Mouse (Mus musculus) liver, postnatal 0 days (tissue): Measurements from ENCODE around the gene Lrit3. TPM values are rescaled to one million over a fixed set of nuclear protein-coding genes. Genes with fewer than 3 reads are reported as not detected.

Experiments
- ATAC-seq: fragments of 200-750 bp; cut with Nextera tagmentation; 2 replicates; pipeline ENCODE4 v1.8.0; 2017; ENCODE audit warnings: mild to moderate bottlenecking, moderate library complexity
- DNase-seq: peaks from one replicate; pipeline ENCODE4 v3.0.0-alpha.2; 2016
- H3K27ac ChIP-seq: fragments of 300-500 bp; sonication (generic); 2 replicates; pipeline ENCODE4 v1.5.1; 2014; ENCODE audit warnings: antibody characterized with exemption, moderate library complexity, mild to moderate bottlenecking, low read depth
- H3K27me3 ChIP-seq: fragments of 300-500 bp; sonication (generic); 2 replicates; pipeline ENCODE4 v1.6.1; 2014; ENCODE audit warnings: low read length, control low read depth, mixed read lengths; ENCODE audit not compliant: insufficient read depth
- H3K36me3 ChIP-seq: fragments of 300-500 bp; sonication (generic); replicated peaks from 2 replicates; pipeline ENCODE4 v1.6.1; 2014; ENCODE audit warnings: mild to moderate bottlenecking, control low read depth, low read length, moderate library complexity, mixed read lengths; ENCODE audit not compliant: insufficient read depth
- H3K4me1 ChIP-seq: fragments of 300-500 bp; sonication (generic); 2 replicates; pipeline ENCODE4 v1.6.1; 2014; ENCODE audit warnings: antibody characterized with exemption, mild to moderate bottlenecking, control low read depth; ENCODE audit not compliant: insufficient read depth
- H3K4me2 ChIP-seq: fragments of 300-500 bp; sonication (generic); 2 replicates; pipeline ENCODE4 v1.6.1; 2014; ENCODE audit warnings: low read depth, mild to moderate bottlenecking, low read length, moderate library complexity, mixed read lengths
- H3K4me3 ChIP-seq: fragments of 300-500 bp; sonication (generic); 2 replicates; pipeline ENCODE4 v1.5.1; 2014; ENCODE audit warnings: low read depth, low read length
- H3K9ac ChIP-seq: fragments of 300-500 bp; sonication (generic); replicated peaks from 2 replicates; pipeline ENCODE4 v1.6.1; 2014; ENCODE audit warnings: mild to moderate bottlenecking, moderate library complexity
- H3K9me3 ChIP-seq: fragments of 300-500 bp; sonication (generic); 2 replicates; pipeline ENCODE4 v1.6.1; 2016; ENCODE audit warnings: mild to moderate bottlenecking, control low read depth, low read length, mixed read lengths
- CTCF ChIP-seq: sonication (generic); IDR thresholded peaks from 2 replicates; pipeline ENCODE4 v1.5.1; 2016; ENCODE audit warnings: antibody characterized with exemption, low read depth
- EP300 ChIP-seq: IDR thresholded peaks from 2 replicates; pipeline ENCODE4 v1.6.1; 2016; ENCODE audit warnings: antibody characterized with exemption, low read depth, mild to moderate bottlenecking
- WGBS: fragments of 180-500 bp; shearing (Covaris S2); extraction: QIAGEN DNeasy Blood & Tissue Kit; methylation state at CpG from one replicate; pipeline ENCODE4 v1.1.7; 2014; ENCODE audit not compliant: insufficient replicate concordance; 5-methylcytosine and 5-hydroxymethylcytosine counted together
- polyA plus RNA-seq: library from polyadenylated mRNA; unstranded; fragments of >200 nt; fragmentation: Nextera tagmentation; extraction: Ambion mirVana; gene quantifications from 2 replicates; pipeline ENCODE4 v1.2.1, GENCODE M21; 2015

Gene Lrit3
- polyA plus RNA-seq, 1 experiment from 2014 or later, result not detected

DNA sequence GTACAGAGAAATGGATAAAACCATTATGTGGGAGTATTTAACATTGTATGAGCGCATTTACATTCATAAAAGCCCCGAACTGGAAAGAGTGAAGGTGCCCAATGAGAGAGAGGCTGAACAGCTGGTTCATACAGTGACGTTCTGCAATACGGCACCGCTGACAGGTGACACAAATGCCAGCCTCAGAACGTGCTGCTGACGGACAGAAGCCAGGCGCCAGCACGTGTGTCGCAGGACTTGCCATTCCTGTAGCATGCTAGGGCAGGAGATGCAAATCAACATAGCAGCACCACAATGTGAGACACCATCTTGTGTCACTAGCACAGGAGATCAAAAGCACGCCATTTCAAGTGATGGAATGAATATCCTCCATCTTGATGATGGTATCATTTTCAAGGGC, 5.3 kb downstream of the Lrit3 start:
- no peaks in the 10 kb centered on the region for H3K4me1 ChIP-seq
- H3K27ac ChIP-seq, result no peak overlapping the region
- TF ChIP-seq EP300 (no peak), CTCF (no peak)
- no peaks in the 10 kb centered on the region for H3K9me3 ChIP-seq
- DNase-seq, result no peak
- no peak overlapping the region for H3K4me2 ChIP-seq
- WGBS, result 80% methylated on average over 11 of the region's 11 CpGs
- H3K36me3 ChIP-seq, result no peaks in the 10 kb centered on the region
- no peak overlapping the region for H3K4me3 ChIP-seq
- no peak overlapping the region for H3K9ac ChIP-seq
- ATAC-seq, result no peak
- H3K27me3 ChIP-seq, result no peaks in the 10 kb centered on the region

DNA sequence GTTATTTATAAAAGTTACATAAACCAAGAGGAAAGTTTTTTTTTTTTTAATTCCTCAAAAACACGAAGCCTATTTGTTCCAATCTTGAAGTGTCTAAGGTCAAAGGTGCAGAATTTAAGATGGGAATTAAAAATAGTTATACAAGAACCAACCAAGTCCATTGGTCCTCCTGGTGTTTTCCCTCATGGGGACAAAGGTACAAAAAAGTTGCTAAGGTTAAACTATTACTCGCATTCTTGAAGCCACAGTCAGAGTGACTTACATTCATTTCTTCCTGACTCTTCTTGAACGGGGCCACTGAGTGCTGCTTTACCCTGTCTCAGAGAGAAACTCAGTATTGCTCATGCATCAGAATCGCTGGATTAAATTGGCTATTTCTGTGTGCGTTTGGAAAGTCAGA, 6.5 kb downstream of the Lrit3 start:
- no peak for ATAC-seq
- H3K9ac ChIP-seq, result no peak overlapping the region
- 71% methylated on average over 5 of the region's 5 CpGs for WGBS
- no peak overlapping the region for H3K27ac ChIP-seq
- H3K36me3 ChIP-seq, result no peaks in the 10 kb centered on the region
- H3K27me3 ChIP-seq, result no peaks in the 10 kb centered on the region
- no peak for DNase-seq
- TF ChIP-seq CTCF, result no peak
- TF ChIP-seq EP300, result no peak
- H3K4me3 ChIP-seq, result no peak overlapping the region
- no peak overlapping the region for H3K4me2 ChIP-seq
- no peaks in the 10 kb centered on the region for H3K4me1 ChIP-seq
- no peaks in the 10 kb centered on the region for H3K9me3 ChIP-seq

DNA sequence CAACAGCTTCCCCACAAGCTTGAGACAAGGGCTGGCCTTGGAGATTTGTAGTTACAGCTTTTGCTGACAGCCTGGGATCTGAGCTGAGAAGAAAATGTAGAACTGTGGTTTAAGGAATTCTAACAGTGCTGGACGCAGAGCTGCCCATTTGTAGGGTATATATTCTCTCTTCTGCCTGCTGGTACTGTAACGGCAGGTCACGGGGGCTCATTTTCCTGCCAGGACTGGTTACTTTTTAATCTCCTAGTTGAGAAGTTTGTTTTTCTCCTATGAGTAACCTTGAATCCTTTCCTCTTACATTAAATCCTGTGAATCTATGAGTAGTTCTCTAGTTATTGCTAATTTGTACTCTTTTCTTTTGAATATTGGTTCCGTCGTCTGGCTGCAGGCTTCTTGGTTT, 10.0 kb downstream of the Lrit3 start:
- H3K27me3 ChIP-seq, result no peaks in the 10 kb centered on the region
- no peak overlapping the region for H3K4me2 ChIP-seq
- no peak overlapping the region for H3K4me3 ChIP-seq
- DNase-seq (no peak), ATAC-seq (no peak)
- H3K9ac ChIP-seq, result no peak overlapping the region
- H3K4me1 ChIP-seq, result no peaks in the 10 kb centered on the region
- H3K36me3 ChIP-seq, result no peaks in the 10 kb centered on the region
- TF ChIP-seq CTCF (no peak), EP300 (no peak)
- H3K9me3 ChIP-seq, result no peaks in the 10 kb centered on the region
- H3K27ac ChIP-seq, result no peak overlapping the region
- WGBS, result 82% methylated on average over 5 of the region's 5 CpGs

DNA sequence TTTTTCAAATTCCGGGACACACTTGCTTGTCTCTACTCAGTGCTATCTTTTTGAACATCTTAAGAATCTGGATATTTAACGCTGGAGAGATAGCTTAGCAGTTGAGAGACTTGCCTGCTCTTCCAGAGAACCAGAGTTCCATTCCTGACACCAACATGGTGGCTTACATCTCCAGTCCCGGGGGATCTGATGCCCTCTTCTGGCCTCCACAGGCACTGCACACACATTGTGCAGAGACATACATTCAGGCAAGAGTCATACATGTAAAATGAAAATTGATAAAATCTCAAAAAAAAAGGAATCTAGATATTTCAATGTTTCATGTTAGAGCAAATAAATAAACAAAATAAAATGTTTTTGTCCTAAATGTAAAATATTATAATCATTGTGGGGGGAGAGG, 21.1 kb downstream of the Lrit3 start:
- 0 out of 2 replicates have a peak, but pooled peaks have one; percentile 7 for TF ChIP-seq CTCF
- TF ChIP-seq EP300, result no peak
- Histone ChIP-seq H3K27me3 (no peaks in the 10 kb centered on the region), H3K9ac (no peak overlapping the region), H3K27ac (no peak overlapping the region), H3K9me3 (no peaks in the 10 kb centered on the region), H3K36me3 (no peaks in the 10 kb centered on the region), H3K4me1 (no peaks in the 10 kb centered on the region), H3K4me2 (no peak overlapping the region), H3K4me3 (no peak overlapping the region)
- ATAC-seq (no peak), DNase-seq (no peak)
- 81% methylated on average over 3 of the region's 3 CpGs for WGBS

DNA sequence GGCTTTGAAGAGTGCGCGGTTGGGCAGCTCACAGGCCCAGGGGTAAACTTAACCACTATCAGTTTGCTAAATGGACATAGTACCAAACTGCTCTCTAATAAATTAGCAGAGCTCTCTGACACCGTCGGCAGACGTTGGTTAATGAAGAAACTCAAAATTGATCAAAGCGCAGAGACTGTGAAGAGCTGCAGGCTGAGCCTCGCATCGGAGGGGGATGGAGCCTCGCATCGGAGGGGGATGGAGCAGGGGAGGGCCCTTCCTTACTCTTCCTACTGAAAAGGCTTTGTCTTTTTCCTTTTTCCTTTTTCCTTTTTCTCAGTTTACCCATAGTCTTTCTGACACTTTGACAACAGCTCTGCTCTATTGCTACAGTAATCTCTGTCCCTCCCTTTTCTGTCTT, 22.4 kb downstream of the Lrit3 start:
- H3K4me3 ChIP-seq, result no peak overlapping the region
- H3K27me3 ChIP-seq, result no peaks in the 10 kb centered on the region
- no peak for TF ChIP-seq CTCF
- TF ChIP-seq EP300, result no peak
- H3K36me3 ChIP-seq, result no peaks in the 10 kb centered on the region
- 60% methylated on average over 10 of the region's 10 CpGs for WGBS
- H3K27ac ChIP-seq, result no peak overlapping the region
- no peaks in the 10 kb centered on the region for H3K9me3 ChIP-seq
- ATAC-seq, result no peak
- H3K9ac ChIP-seq, result no peak overlapping the region
- no peaks in the 10 kb centered on the region for H3K4me1 ChIP-seq
- no peak overlapping the region for H3K4me2 ChIP-seq
- DNase-seq, result no peak

DNA sequence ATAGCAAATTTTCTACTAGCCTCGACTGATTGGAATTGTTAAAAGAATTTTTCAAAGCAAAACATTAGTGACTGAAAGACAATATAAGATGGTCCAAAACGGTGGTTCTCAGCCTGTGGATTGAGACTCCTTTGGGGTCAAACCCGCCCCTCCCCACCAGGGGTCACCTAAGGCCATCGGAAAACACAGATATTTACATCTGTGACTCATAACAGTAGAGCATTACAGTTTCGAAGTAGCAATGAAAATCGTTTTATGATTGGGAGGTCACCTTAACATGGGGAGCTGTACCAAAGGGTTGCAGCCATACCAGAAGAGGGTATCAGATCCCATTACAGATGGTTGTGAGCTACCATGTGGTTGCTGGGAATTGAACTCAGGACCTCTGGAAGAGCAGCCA, 32.6 kb downstream of the Lrit3 start:
- no peaks in the 10 kb centered on the region for H3K4me1 ChIP-seq
- no peak for ATAC-seq
- H3K9ac ChIP-seq, result no peak overlapping the region
- no peak overlapping the region for H3K4me2 ChIP-seq
- H3K4me3 ChIP-seq, result no peak overlapping the region
- H3K27ac ChIP-seq, result no peak overlapping the region
- no peaks in the 10 kb centered on the region for H3K9me3 ChIP-seq
- no peak for DNase-seq
- no peaks in the 10 kb centered on the region for H3K27me3 ChIP-seq
- TF ChIP-seq CTCF (no peak), EP300 (no peak)
- no peaks in the 10 kb centered on the region for H3K36me3 ChIP-seq
- WGBS, result 71% methylated on average over 6 of the region's 6 CpGs

DNA sequence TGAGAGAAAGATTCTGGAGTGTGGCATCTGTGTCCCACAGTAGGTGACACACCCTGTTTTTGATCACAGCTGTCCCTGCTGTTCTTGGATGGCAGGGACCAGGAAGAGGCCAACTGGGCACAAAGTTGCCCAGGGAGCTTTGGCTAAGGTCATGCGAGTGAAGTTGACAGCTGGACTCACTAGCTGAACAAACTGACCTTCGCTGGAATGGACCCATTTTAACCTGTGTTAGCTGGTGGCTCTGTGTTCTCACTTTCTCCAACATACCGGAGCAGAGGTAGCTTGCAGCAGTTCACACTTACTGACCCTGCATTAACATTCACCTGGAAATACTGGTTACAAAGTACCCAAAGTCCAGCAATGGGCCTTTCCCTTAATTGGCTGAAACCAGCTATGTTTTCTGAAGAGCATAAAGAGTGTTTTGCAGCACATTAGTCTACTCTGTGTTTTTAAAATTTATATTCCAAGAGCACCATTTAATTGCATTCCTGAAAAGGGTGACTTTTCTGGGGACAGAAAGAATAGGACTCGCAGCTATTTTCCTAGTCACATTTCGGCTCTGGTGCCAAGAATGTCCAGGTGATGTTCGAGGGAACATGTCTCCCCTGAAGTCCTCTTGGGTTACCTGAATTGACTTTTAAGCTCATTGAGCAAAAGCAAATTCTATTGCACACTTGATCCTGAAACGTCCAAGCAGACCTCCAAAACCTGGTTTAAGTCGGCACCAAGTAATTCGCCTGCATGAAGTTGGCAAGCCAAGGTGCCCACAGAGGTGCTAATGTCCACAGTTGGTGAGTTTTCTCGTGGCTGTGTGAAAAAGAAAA, 36.6 kb downstream of the Lrit3 start:
- DNase-seq (no peak), ATAC-seq (no peak)
- H3K27ac ChIP-seq, result no peak overlapping the region
- no peaks in the 10 kb centered on the region for H3K27me3 ChIP-seq
- no peak overlapping the region for H3K4me2 ChIP-seq
- no peak overlapping the region for H3K9ac ChIP-seq
- H3K36me3 ChIP-seq, result no peaks in the 10 kb centered on the region
- H3K9me3 ChIP-seq, result no peaks in the 10 kb centered on the region
- TF ChIP-seq CTCF (no peak), EP300 (no peak)
- 71% methylated on average over 10 of the region's 10 CpGs for WGBS
- no peak overlapping the region for H3K4me3 ChIP-seq
- no peaks in the 10 kb centered on the region for H3K4me1 ChIP-seq
